Mouse (Mus musculus): Measurements from ENCODE around the gene Zfp746. TPM values are rescaled to one million over a fixed set of nuclear protein-coding genes. Genes with fewer than 3 reads are reported as not detected.

The Zfp746 gene
- polyA plus RNA-seq, 1 experiment from 2014 or later = 7.7 TPM

DNA sequence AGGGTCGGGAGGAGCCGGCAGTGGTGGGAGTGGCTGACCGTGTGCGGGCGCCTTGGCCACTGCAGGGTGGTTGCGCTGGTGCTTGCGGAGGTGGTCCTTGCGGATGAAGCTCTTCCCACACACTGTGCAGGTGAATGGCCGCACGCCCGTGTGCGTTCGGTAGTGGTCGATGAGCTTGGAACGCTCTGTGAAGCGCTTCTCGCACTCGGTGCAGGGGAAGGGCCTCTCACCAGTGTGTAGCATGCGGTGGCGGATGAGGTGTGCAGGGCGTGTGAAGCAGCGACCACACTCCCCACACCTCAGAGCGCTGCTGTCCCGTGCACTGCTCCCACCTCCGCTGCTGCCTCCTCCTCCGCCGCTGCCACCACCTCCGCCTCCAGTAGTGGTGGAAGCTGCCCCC is 22.5 kb downstream of the Zfp746 start:
- Histone ChIP-seq H3K27ac (ENCODE audit: low read depth, low read length) (no peak overlapping the region), H3K9me3 (ENCODE audit: control insufficient read depth) (no peaks in the 10 kb centered on the region), H3K4me3 (ENCODE audit: low read depth, low read length) (no peak overlapping the region), H3K4me2 (replicated peaks; ENCODE audit: low read depth) (no peak overlapping the region), H3K9ac (ENCODE audit: low read depth, low read length) (no peak overlapping the region), H3K36me3 (ENCODE audit: control insufficient read depth, insufficient read depth) (peaks cover 52% of the 10 kb centered on the region), H3K27me3 (replicated peaks; ENCODE audit: control insufficient read depth, insufficient read depth, low read length) (no peaks in the 10 kb centered on the region), H3K4me1 (replicated peaks; ENCODE audit: control insufficient read depth, insufficient read depth, low read length) (no peaks in the 10 kb centered on the region; the same call in 1 of the 2 replicates)
- no peak for ATAC-seq
- TF ChIP-seq CTCF (IDR thresholded peaks at IDR 0.05; ENCODE audit: low read depth) = no peak
- 95% methylated on average over 28 of the region's 28 CpGs for WGBS

DNA sequence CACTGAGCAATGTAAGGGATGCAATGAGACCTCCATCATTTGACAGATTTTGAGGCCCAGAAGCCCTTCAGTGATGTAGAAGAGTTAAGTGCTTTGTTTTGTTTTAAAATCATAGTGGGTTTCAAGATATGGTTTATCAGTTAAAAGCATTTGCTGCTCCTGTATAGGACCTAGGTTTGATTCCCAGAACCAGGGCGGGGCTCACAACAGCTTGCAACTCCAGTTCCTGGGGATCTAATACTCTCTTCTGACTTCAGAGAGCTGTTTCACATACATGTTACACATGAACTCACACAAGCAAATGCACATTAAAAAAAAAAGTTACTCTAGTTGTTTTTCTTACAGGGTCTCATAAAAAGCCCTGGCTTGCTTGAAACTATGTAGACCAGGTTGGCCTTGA is 25.5 kb downstream of the Zfp746 start:
- peaks cover 32% of the 10 kb centered on the region for H3K36me3 ChIP-seq (ENCODE audit: control insufficient read depth, insufficient read depth)
- H3K27ac ChIP-seq (ENCODE audit: low read depth, low read length) = no peak overlapping the region
- no peaks in the 10 kb centered on the region for H3K27me3 ChIP-seq (replicated peaks; ENCODE audit: control insufficient read depth, insufficient read depth, low read length)
- H3K9me3 ChIP-seq (ENCODE audit: control insufficient read depth) = no peaks in the 10 kb centered on the region
- no peaks in the 10 kb centered on the region for H3K4me1 ChIP-seq (replicated peaks; ENCODE audit: control insufficient read depth, insufficient read depth, low read length)
- H3K4me3 ChIP-seq (ENCODE audit: low read depth, low read length) = no peak overlapping the region
- ATAC-seq = no peak
- 91% methylated on average over 1 of the region's 1 CpGs for WGBS
- H3K9ac ChIP-seq (ENCODE audit: low read depth, low read length) = no peak overlapping the region
- TF ChIP-seq CTCF (IDR thresholded peaks at IDR 0.05; ENCODE audit: low read depth) = no peak
- no peak overlapping the region for H3K4me2 ChIP-seq (replicated peaks; ENCODE audit: low read depth)

DNA sequence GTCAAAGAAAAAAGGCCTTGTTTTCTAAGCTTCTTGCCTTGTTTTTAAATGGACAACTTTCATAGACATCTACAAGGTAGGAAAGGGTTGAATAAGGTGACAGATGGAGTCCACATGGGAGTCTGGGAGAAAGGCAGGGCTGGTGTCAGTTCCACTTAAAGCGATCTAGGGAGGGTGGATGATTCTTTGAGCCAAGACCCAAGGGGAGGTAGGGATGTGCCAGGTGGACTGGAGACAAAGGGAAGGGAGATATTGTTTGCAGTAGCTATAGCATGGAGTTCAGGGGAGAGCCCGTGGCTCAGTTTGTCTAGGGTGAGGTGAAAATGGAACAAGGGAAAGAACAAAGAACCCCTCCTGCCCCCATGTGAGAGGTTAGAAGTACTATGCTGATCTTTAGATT is 26.0 kb downstream of the Zfp746 start:
- Histone ChIP-seq H3K4me1 (replicated peaks; ENCODE audit: control insufficient read depth, insufficient read depth, low read length) (no peaks in the 10 kb centered on the region), H3K36me3 (ENCODE audit: control insufficient read depth, insufficient read depth) (peaks cover 27% of the 10 kb centered on the region), H3K4me2 (replicated peaks; ENCODE audit: low read depth) (no peak overlapping the region), H3K9ac (ENCODE audit: low read depth, low read length) (no peak overlapping the region), H3K4me3 (ENCODE audit: low read depth, low read length) (no peak overlapping the region), H3K27ac (ENCODE audit: low read depth, low read length) (no peak overlapping the region), H3K27me3 (replicated peaks; ENCODE audit: control insufficient read depth, insufficient read depth, low read length) (no peaks in the 10 kb centered on the region), H3K9me3 (ENCODE audit: control insufficient read depth) (no peaks in the 10 kb centered on the region)
- no peak for ATAC-seq
- 72% methylated on average over 2 of the region's 2 CpGs for WGBS
- TF ChIP-seq CTCF (IDR thresholded peaks at IDR 0.05; ENCODE audit: low read depth) = no peak

DNA sequence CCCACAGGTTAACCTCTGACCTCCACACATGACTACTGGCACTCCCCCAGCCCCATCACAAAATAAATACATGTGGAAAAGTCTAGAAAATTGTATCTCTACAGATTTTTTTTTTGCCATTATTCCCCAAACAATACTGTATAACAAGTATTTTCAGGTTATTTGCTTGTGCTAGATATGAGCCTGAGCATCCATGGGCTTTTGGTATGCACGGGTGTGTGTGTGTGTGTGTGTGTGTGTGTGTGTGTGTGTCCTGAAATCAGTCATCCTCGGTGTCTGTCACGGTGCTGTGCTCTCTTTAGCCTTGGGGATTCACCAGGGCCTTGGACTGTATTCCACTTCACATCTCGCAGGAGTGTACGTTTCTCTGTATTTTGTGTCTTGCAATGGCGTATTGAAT is 34.3 kb downstream of the Zfp746 start:
- H3K9me3 ChIP-seq (ENCODE audit: control insufficient read depth) = no peaks in the 10 kb centered on the region
- WGBS = 89% methylated on average over 6 of the region's 6 CpGs
- ATAC-seq = no peak

DNA sequence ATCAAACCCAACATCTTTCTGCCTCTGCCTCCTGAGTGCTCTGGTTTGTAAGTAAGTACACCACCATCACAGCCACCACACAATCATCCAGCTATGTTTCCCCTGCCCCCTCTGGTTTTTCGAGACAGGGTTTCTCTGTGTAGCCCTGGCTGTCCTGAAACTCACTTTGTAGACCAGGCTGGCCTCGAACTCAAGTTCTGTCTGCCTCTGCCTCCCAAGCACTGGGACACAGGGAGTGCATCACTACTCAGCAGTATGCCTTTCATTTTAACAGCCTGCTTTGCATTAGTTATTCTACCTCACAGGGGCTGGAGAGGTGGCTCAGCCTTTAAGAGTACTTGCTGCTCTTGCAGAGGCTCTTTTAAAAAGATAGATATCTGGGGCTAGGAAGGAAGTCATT is 34.7 kb downstream of the Zfp746 start:
- Histone ChIP-seq H3K4me2 (replicated peaks; ENCODE audit: low read depth) (no peak overlapping the region), H3K9ac (ENCODE audit: low read depth, low read length) (no peak overlapping the region), H3K4me1 (replicated peaks; ENCODE audit: control insufficient read depth, insufficient read depth, low read length) (no peaks in the 10 kb centered on the region), H3K4me3 (ENCODE audit: low read depth, low read length) (no peak overlapping the region), H3K27me3 (replicated peaks; ENCODE audit: control insufficient read depth, insufficient read depth, low read length) (no peaks in the 10 kb centered on the region), H3K27ac (ENCODE audit: low read depth, low read length) (no peak overlapping the region), H3K36me3 (ENCODE audit: control insufficient read depth, insufficient read depth) (no peaks in the 10 kb centered on the region), H3K9me3 (ENCODE audit: control insufficient read depth) (no peaks in the 10 kb centered on the region)
- WGBS = 82% methylated on average over 2 of the region's 2 CpGs
- no peak for TF ChIP-seq CTCF (IDR thresholded peaks at IDR 0.05; ENCODE audit: low read depth)
- no peak for ATAC-seq

More for the DNA sequence above, 34.3 kb downstream of the Zfp746 start:
- Histone ChIP-seq H3K4me2 (replicated peaks; ENCODE audit: low read depth) (no peak overlapping the region), H3K36me3 (ENCODE audit: control insufficient read depth, insufficient read depth) (no peaks in the 10 kb centered on the region), H3K9ac (ENCODE audit: low read depth, low read length) (no peak overlapping the region), H3K27ac (ENCODE audit: low read depth, low read length) (no peak overlapping the region), H3K27me3 (replicated peaks; ENCODE audit: control insufficient read depth, insufficient read depth, low read length) (no peaks in the 10 kb centered on the region), H3K4me1 (replicated peaks; ENCODE audit: control insufficient read depth, insufficient read depth, low read length) (no peaks in the 10 kb centered on the region), H3K4me3 (ENCODE audit: low read depth, low read length) (no peak overlapping the region)
- no peak for TF ChIP-seq CTCF (IDR thresholded peaks at IDR 0.05; ENCODE audit: low read depth)

DNA sequence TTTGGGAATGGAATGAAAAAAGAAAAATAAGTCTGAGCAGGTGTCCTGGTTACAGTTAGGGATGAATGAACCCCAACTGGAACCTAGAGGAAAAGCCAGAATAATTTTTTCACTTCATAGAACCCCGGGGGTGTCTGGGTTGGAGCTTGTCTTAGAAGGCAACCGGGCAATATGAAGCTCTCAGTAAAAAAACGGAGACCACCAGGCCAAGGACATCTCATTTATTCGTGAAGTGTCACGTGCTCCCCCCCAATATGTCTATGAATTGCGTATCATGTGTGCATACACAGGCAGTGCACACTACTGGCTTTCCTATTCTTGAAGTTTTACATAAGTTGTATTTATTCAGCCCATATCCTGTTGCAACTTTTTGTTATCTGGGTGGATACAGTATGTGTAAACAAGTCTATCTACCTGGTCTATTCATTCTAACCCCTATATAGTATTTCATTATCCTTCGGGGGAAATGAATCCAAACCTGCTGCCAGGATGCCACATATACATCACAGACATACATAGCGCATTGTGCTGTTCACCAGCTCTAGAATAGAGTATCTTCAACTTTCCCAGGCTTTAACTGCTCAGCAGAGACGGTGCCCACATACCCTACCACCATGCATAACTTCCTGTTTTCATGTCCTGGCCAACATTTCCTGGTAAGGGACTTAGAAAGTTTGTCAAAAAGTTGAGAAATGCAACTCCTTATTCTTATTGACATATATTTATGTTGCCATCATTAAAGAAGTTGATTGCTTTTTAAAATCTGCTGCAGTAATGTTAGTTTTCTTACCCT is 36.9 kb downstream of the Zfp746 start:
- H3K36me3 ChIP-seq (ENCODE audit: control insufficient read depth, insufficient read depth) = 0 out of 2 replicates have a peak, but pooled peaks cover 6% of the 10 kb centered on the region
- no peak for ATAC-seq

More for the DNA sequence above, 36.9 kb downstream of the Zfp746 start:
- Histone ChIP-seq H3K4me3 (ENCODE audit: low read depth, low read length) (peak overlapping the region; percentile 72), H3K4me1 (replicated peaks; ENCODE audit: control insufficient read depth, insufficient read depth, low read length) (no peaks in the 10 kb centered on the region), H3K9ac (ENCODE audit: low read depth, low read length) (peak overlapping the region; percentile 81), H3K27me3 (replicated peaks; ENCODE audit: control insufficient read depth, insufficient read depth, low read length) (no peaks in the 10 kb centered on the region), H3K27ac (ENCODE audit: low read depth, low read length) (no peak overlapping the region), H3K9me3 (ENCODE audit: control insufficient read depth) (no peaks in the 10 kb centered on the region), H3K4me2 (replicated peaks; ENCODE audit: low read depth) (peak overlapping the region; percentile 85)
- 38% methylated on average over 9 of the region's 9 CpGs for whole genome bisulfite sequencing
- TF ChIP-seq CTCF (IDR thresholded peaks at IDR 0.05; ENCODE audit: low read depth) = no peak

All from intestine, postnatal 0 days (tissue).